Mouse (Mus musculus): ENCODE measurements around the gene Gatd1. TPM values are rescaled to one million over a fixed set of nuclear protein-coding genes. Genes with fewer than 3 reads are reported as not detected.

Gatd1 gene
- not detected in 2 replicates for polyA plus RNA-seq (2012; ENCODE audit: insufficient read depth, insufficient read length, low replicate concordance, missing spikeins)

DNA sequence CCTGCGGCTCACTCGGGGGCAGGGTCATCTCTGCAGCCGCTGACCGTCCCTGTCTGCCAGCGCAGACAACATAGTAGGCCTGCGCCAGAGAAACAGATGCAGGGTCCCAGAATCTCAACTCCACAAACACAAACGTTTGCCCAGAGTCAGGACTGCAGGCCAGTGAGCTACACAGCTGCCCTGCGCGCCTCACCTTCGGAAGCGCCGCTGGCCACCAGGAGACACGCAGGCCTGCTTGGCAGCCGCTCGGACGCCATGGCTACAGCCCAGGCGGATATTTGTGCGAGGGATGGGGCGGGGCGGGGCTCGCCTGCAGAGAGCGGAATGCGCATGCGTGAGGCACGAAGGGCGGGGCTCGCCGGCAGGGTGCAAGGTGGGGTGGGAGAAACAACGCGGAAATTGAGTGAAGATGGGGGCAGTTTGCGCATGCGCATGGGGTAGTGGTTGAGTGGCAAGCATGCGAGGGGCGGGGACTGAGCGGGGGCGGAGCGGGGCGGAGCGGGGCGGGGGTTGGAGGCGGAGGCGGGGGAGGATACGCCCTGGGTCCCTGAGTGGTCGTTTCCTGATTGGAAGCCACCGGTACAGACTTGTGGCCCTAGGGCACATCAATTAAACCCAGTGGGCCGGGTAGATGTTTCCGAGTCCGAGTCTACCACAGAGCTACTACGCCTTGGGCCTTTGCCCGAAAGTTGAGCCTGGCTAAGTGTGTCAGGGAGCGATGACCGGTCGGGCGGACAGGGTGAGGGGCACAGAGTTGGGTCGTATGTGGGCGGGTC lies at the start of gene Gatd1:
Gene Gatd1 (minus strand): TSS at position 328 of the 776 bp plus-strand sequence.
- peaks cover 20% of the 10 kb centered on the region for H3K4me1 ChIP-seq (ENCODE audit: control insufficient read depth, insufficient read depth, low read length)
- TF ChIP-seq POLR2A (IDR thresholded peaks at IDR 0.05; ENCODE audit: insufficient read depth, low read depth, low read length) = peak; percentile 85
- TF ChIP-seq CTCF (IDR thresholded peaks at IDR 0.05; ENCODE audit: insufficient read depth, low read depth, low read length) = no peak; the same call in 1 of the 2 replicates
- peak within 1 kb of the TSS; percentile 94 for H3K4me3 ChIP-seq (ENCODE audit: insufficient read depth, low read depth, low read length)
- peak within 1 kb of the TSS; percentile 74 for H3K27ac ChIP-seq (ENCODE audit: insufficient read depth, low read depth, low read length)
- under 1% methylated on average over 52 of the region's 56 CpGs for WGBS

DNA sequence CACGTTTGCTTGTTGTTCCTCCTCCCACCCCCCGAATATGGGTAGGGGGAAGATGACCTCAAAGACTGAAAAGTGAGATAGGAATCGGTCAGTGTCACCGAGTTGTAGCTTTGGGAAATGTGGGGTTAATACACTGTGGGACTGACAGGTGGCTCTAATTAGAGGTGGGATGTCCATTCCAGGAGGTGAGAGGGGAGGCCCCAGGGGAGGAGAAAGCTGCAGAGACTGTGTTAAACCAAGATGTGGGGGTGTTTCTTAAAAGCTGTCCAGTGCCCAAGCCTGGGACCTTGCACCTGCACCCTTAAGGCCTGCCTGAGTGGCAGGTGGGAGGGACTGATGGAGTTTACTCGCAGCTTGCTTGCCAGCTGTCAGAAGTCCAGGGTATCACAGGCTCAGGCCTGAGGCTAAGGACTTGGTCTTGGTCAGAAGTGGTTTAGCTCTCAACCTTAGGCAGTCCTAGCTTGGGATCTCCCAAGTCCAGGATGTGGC lies 48.4 kb upstream of the Gatd1 start:
- TF ChIP-seq POLR2A (IDR thresholded peaks at IDR 0.05; ENCODE audit: insufficient read depth, low read depth, low read length) (no peak), CTCF (IDR thresholded peaks at IDR 0.05; ENCODE audit: insufficient read depth, low read depth, low read length) (no peak)
- Histone ChIP-seq H3K4me3 (ENCODE audit: insufficient read depth, low read depth, low read length) (no peak overlapping the region), H3K4me1 (ENCODE audit: control insufficient read depth, insufficient read depth, low read length) (peaks cover 11% of the 10 kb centered on the region), H3K27ac (ENCODE audit: insufficient read depth, low read depth, low read length) (no peak overlapping the region)
- WGBS = 30% methylated on average over 5 of the region's 5 CpGs

DNA sequence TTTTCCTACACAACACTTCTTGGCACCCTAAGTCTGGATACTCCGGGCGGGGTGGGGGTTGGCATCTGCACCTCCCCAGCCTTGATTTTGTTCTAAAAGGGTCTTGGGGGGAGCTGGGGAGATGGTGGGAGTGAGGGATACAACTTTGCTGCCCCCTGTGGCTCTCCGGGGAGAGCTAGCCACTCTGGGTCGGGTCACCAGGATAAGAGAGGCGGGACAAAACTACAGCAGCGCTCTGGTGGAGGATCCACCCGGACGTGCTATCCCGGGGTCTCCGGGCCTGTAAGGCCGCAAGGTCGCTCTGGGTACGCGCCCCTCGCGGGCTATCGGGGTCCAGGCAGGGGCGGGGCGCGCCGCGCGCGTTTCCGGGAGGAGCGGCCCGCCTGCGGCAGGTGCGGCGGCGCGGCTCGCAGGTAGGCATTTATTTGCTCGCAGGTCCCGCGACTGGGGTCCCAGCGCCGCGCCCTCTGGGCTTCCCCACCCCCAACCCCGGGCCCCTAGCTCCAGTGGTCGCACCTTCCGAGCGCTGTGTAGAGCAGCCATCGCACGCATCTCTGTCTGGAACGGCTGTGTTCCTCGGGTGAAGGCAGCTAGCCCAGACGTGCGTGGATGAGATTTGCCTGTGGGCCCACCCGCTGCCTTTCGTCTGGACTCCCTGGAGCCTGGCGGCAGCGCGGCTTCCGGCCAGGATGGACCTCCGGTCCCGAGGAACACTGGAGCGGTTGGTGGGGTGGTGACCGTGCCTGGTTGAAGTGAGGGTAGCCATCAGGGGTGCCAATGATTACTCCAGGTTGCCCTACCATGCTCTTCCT lies 47.8 kb upstream of the Gatd1 start:
- Histone ChIP-seq H3K4me1 (ENCODE audit: control insufficient read depth, insufficient read depth, low read length) (peaks cover 9% of the 10 kb centered on the region), H3K4me3 (ENCODE audit: insufficient read depth, low read depth, low read length) (peak overlapping the region; percentile 33), H3K27ac (ENCODE audit: insufficient read depth, low read depth, low read length) (no peak overlapping the region)
- 5% methylated on average over 59 of the region's 59 CpGs for WGBS
- no peak for TF ChIP-seq POLR2A (IDR thresholded peaks at IDR 0.05; ENCODE audit: insufficient read depth, low read depth, low read length)
- no peak for TF ChIP-seq CTCF (IDR thresholded peaks at IDR 0.05; ENCODE audit: insufficient read depth, low read depth, low read length)

DNA sequence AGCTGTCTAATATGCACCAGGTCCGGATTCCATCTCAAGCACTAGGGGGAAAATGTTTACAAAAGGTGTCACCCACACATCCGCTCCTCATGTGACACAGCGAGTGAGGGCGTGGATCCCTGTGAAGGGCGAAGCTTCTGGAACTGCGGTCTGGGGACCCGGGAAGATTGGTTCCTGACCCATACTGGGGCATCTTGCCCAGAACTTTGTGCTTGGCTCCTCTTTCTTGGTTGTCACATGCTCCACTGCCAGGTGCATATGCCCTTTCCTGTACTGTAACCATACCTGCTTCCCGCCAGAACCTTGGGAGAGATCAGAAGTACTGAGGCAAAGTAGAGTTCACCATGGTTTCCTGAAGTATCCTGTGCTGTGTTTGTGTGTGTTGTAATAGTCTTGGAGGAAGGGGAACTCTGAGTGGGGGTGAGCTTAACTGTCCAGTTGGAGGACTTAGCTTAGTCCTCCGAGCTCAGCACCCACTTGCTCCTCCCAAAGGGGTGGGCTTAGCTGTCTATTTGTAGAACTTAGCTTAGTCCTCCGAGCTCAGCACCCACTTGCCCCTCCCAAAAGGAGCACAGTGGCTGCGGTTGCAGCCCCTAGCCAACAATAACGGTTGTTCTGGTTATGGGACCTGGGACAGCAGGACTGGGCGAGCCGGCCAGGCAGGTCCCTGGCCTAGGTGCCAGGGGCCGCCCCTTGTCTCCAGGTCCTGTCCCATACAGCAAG lies 46.6 kb upstream of the Gatd1 start, which contains the start of gene Cracr2b:
Gene Cracr2b (plus strand): TSS at position 704 of the 723 bp plus-strand sequence.
- TF ChIP-seq POLR2A (IDR thresholded peaks at IDR 0.05; ENCODE audit: insufficient read depth, low read depth, low read length) (no peak), CTCF (IDR thresholded peaks at IDR 0.05; ENCODE audit: insufficient read depth, low read depth, low read length) (no peak)
- 78% methylated on average over 15 of the region's 15 CpGs for WGBS
- Histone ChIP-seq H3K4me3 (ENCODE audit: insufficient read depth, low read depth, low read length) (peak within 1 kb of the TSS; percentile 33), H3K27ac (ENCODE audit: insufficient read depth, low read depth, low read length) (no peak within 1 kb of the TSS), H3K4me1 (ENCODE audit: control insufficient read depth, insufficient read depth, low read length) (peaks cover 17% of the 10 kb centered on the region)

DNA sequence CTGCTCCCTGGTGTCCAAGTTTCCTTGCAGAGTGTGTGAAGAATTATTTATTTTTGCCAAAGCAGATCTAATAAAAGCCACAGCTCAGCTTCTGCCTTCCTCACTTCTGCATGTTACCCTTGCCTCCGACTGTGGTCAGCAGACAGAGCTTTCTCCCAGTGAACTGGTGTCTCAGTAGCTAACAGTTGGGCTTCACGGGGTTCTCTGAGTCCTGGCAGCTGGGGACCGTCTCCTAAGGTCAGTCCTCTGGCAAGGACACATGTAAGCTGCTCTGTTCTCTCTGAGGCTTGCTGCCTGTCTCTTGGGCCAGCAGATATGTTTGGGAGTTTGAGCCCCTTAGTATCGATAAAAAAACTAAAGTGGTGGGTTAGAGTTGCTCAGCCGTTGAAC lies 46.1 kb upstream of the Gatd1 start:
- H3K4me3 ChIP-seq (ENCODE audit: insufficient read depth, low read depth, low read length) = no peak overlapping the region
- TF ChIP-seq POLR2A (IDR thresholded peaks at IDR 0.05; ENCODE audit: insufficient read depth, low read depth, low read length) (no peak), CTCF (IDR thresholded peaks at IDR 0.05; ENCODE audit: insufficient read depth, low read depth, low read length) (no peak)
- H3K4me1 ChIP-seq (ENCODE audit: control insufficient read depth, insufficient read depth, low read length) = peaks cover 20% of the 10 kb centered on the region
- no peak overlapping the region for H3K27ac ChIP-seq (ENCODE audit: insufficient read depth, low read depth, low read length)
- WGBS = 80% methylated on average over 5 of the region's 5 CpGs

DNA sequence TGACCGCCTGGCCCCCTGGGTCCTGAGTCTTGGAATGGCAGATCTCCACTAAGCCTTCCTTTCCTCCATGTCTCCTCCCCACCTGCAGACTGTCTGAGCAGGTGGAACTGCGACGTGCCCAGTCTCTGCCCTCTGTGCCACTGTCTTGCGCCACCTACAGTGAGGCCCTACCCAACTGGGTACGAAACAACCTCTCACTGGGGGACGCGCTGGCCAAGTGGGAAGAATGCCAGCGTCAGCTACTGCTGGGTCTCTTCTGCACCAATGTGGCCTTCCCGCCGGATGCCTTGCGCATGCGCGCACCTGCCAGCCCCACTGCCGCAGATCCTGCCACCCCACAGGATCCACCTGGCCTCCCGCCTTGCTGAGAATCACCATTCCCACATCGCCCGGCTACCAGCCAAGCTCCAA lies 45.4 kb upstream of the Gatd1 start:
- peaks cover 25% of the 10 kb centered on the region for H3K4me1 ChIP-seq (ENCODE audit: control insufficient read depth, insufficient read depth, low read length)
- no peak for TF ChIP-seq POLR2A (IDR thresholded peaks at IDR 0.05; ENCODE audit: insufficient read depth, low read depth, low read length)
- no peak for TF ChIP-seq CTCF (IDR thresholded peaks at IDR 0.05; ENCODE audit: insufficient read depth, low read depth, low read length)
- 90% methylated on average over 17 of the region's 17 CpGs for WGBS
- no peak overlapping the region for H3K27ac ChIP-seq (ENCODE audit: insufficient read depth, low read depth, low read length)
- no peak overlapping the region for H3K4me3 ChIP-seq (ENCODE audit: insufficient read depth, low read depth, low read length)

DNA sequence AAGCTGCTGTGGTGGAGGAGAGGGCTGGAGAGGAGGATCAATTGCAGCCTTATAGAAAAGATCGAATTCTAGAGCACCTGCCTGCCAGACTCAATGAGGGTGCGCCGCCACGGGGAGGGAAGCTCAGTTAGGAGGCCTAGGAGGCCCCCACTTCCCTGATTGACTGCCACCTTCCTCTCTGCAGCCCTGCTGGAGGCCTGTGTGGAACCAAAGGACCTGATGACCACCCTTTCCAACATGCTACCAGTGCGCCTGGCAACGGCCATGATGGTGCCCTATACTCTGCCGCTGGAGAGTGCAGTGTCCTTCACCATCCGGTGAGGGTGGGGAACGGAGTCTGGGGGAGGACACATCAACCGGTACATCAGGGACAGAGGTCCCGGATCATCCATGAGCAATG lies 44.7 kb upstream of the Gatd1 start:
- Histone ChIP-seq H3K27ac (ENCODE audit: insufficient read depth, low read depth, low read length) (no peak overlapping the region), H3K4me3 (ENCODE audit: insufficient read depth, low read depth, low read length) (no peak overlapping the region), H3K4me1 (ENCODE audit: control insufficient read depth, insufficient read depth, low read length) (peaks cover 26% of the 10 kb centered on the region)
- 93% methylated on average over 11 of the region's 11 CpGs for WGBS
- no peak for TF ChIP-seq POLR2A (IDR thresholded peaks at IDR 0.05; ENCODE audit: insufficient read depth, low read depth, low read length)

DNA sequence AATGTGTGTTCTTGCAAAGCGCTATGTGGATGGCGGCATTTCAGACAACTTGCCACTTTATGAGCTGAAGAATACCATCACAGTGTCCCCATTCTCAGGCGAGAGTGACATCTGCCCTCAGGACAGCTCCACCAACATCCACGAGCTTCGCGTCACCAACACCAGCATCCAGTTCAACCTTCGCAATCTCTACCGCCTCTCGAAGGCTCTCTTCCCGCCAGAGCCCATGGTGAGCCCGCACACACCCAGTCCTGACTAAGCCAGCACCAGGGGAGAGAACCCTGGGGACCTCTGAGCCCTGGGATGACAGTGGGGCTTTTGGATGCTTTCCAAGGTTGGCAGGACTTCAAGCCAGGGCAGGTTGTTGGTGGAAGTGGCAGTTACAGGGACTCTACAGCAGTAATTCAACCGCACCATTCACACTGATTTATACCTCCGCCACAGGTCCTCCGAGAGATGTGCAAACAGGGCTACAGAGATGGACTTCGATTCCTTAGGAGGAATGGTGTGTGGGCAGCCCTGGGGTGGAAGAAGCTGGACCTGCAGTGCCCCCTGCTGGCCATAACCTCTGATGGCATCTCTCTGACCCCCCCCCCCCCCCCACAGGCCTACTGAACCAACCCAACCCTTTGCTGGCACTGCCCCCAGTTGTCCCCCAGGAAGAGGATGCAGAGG lies 44.2 kb upstream of the Gatd1 start:
- Histone ChIP-seq H3K4me3 (ENCODE audit: insufficient read depth, low read depth, low read length) (no peak overlapping the region), H3K27ac (ENCODE audit: insufficient read depth, low read depth, low read length) (no peak overlapping the region), H3K4me1 (ENCODE audit: control insufficient read depth, insufficient read depth, low read length) (peaks cover 26% of the 10 kb centered on the region)
- TF ChIP-seq POLR2A (IDR thresholded peaks at IDR 0.05; ENCODE audit: insufficient read depth, low read depth, low read length) = no peak
- peak; percentile 37; the same call in 1 of the 2 replicates for TF ChIP-seq CTCF (IDR thresholded peaks at IDR 0.05; ENCODE audit: insufficient read depth, low read depth, low read length)
- 89% methylated on average over 15 of the region's 15 CpGs for WGBS

All from olfactory bulb, adult 2 months (tissue).